Mouse (Mus musculus) gastrocnemius, postnatal 14 days (tissue): ENCODE results near the gene Tmem92. TPM values are rescaled to one million over a fixed set of nuclear protein-coding genes. Genes with fewer than 3 reads are reported as not detected.
A peak's percentile ranks its signal among the peaks of the same experiment; 100 is the strongest.

ENCODE experiments used
- DNase-seq: peaks from one replicate; pipeline ENCODE4 v3.0.0; 2021; ENCODE audit warnings: mixed read lengths
- intact Hi-C: fragments of 180-260 bp; cut with DNase I; formaldehyde crosslinking; loops from one replicate; pipeline ENCODE4 v1.15.1; 2025; ENCODE audit warnings: low total_unique reads
- total RNA-seq, 2 experiments: library from RNA; stranded (reverse); gene quantifications; 2 replicates each; pipeline ENCODE4 v1.2.3; 2021

Gene Tmem92
- total RNA-seq, 2 experiments from 2014 or later = not detected

GRCm38 (mm10) chr11:94731229-94731628, 51.3 kb downstream of the Tmem92 start:
- no peak for DNase-seq
- intact Hi-C loops = loop anchor here (5.0 kb wide), 1 partner anchor 56 kb away; no protein-coding TSS in a partner anchor

GRCm38 (mm10) chr11:94730261-94730660, 52.2 kb downstream of the Tmem92 start:
- intact Hi-C loops = loop anchor here (5.0 kb wide), 1 partner anchor 57 kb away; no protein-coding TSS in a partner anchor
- DNase-seq = peak; percentile 58

- intact Hi-C loops = no loop called here
- DNase-seq = no peak
Measured at GRCm38 (mm10) chr11:94729565-94729964, 52.9 kb downstream of the Tmem92 start.

GRCm38 (mm10) chr11:94728545-94728944, 54.0 kb downstream of the Tmem92 start:
- DNase-seq = no peak
- intact Hi-C loops = no loop called here

GRCm38 (mm10) chr11:94727306-94727705, 55.2 kb downstream of the Tmem92 start:
- intact Hi-C loops = no loop called here
- DNase-seq = no peak

Other genes starting within 250 kb of the Tmem92 start
- 1 to 10 TPM; 2.2 to 2.6 TPM for gene Rsad1, start 233.4 kb downstream of the Tmem92 start, total RNA-seq
- gene Chad, start 217.7 kb downstream of the Tmem92 start, total RNA-seq = 10 to 100 TPM; 17.4 to 21.2 TPM
- gene Acsf2, start 180.8 kb downstream of the Tmem92 start, total RNA-seq = 1 to 10 TPM; 4.1 to 6.6 TPM
- 10 to 100 TPM; 26.9 to 35.5 TPM for gene Lrrc59, start 152.9 kb downstream of the Tmem92 start, total RNA-seq
- 10 to 100 TPM; 56.4 to 59.0 TPM for gene Mrpl27, start 128.9 kb downstream of the Tmem92 start, total RNA-seq
- gene Eme1, start 128.7 kb downstream of the Tmem92 start, total RNA-seq = under 1 TPM; 0.90 to 0.91 TPM
- 1 to 10 TPM; 6.6 to 7.8 TPM for gene Xylt2, start 105.2 kb downstream of the Tmem92 start, total RNA-seq
- gene Gm11541, start 78.2 kb downstream of the Tmem92 start, total RNA-seq = not detected
- under 1 TPM; 0.89 to 0.98 TPM for gene Cdc34b, start 40.9 kb downstream of the Tmem92 start, total RNA-seq
- 1,000 to 10,000 TPM; 3,539 to 4,018 TPM for gene Col1a1, start 153.5 kb upstream of the Tmem92 start, total RNA-seq
- not detected for gene Hils1, start 184.9 kb upstream of the Tmem92 start, total RNA-seq
- gene Sgca, start 193.6 kb upstream of the Tmem92 start, total RNA-seq = 100 to 1,000 TPM; 201 to 224 TPM
- gene Ppp1r9b, start 208.3 kb upstream of the Tmem92 start, total RNA-seq = 10 to 100 TPM; 38.7 to 38.8 TPM
- gene Samd14, start 227.2 kb upstream of the Tmem92 start, total RNA-seq = 1 to 10 TPM; 1.7 to 2.2 TPM